Mouse (Mus musculus): ENCODE data around the gene Nr1d1. TPM values are rescaled to one million over a fixed set of nuclear protein-coding genes. Genes with fewer than 3 reads are reported as not detected.

Gene Nr1d1
- polyA plus RNA-seq, 1 experiment from 2014 or later = 0.69 TPM

DNA sequence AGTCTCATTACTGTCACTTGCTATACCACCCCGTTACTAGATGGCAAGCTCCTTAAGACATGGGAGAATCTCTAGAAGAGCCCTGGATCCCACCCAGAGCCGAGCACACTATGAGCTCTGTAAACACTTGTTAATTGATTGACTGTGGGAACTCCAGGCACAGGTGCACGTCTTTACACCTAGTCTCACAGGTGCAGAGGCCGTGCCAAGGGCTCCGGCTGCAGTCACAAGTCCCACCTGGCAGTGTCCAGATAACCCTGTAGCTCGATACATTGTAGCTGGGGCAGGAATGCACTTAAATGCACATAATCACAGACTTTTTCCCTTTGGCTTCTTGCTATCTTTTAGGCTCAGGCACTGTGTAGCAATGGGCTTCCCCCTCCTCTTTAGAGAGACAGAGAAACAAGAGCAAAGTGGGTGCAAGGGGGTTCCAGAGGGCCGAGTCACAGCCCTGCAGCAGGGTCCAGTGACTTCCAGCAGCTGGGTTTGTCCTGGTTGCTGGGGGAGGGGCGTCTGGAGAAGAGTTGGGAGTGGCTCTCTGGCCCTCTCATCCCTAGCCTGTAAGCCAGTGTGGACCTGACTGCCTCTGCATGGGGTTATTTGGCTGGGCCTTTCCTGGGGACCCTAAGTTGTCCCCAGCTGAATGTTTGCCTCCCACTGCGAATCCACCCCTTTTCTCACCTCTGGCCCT, 31.3 kb downstream of the Nr1d1 start:
- peak; percentile 64 for DNase-seq (ENCODE audit: low spot score)
- no peaks in the 10 kb centered on the region for H3K27me3 ChIP-seq (ENCODE audit: control insufficient read depth, insufficient read depth, low read length)
- WGBS = 8% methylated on average over 9 of the region's 9 CpGs
- peaks cover 34% of the 10 kb centered on the region for H3K4me1 ChIP-seq (ENCODE audit: control insufficient read depth, insufficient read depth, low read length)
- no peak for ATAC-seq (replicated peaks; ENCODE audit: insufficient number of reproducible peaks, low FRiP score, low TSS enrichment, low read depth)
- peak overlapping the region; percentile 47; the same call in 1 of the 2 replicates for H3K27ac ChIP-seq (replicated peaks; ENCODE audit: low read depth, low read length)
- peak overlapping the region; percentile 77 for H3K4me2 ChIP-seq (ENCODE audit: low read depth, low read length)
- peak overlapping the region; percentile 36 for H3K9ac ChIP-seq (replicated peaks; ENCODE audit: low read length)
- no peak overlapping the region; the same call in 1 of the 2 replicates for H3K4me3 ChIP-seq (ENCODE audit: low read depth, low read length)
- no peaks in the 10 kb centered on the region for H3K36me3 ChIP-seq (replicated peaks; ENCODE audit: control insufficient read depth, insufficient read depth, low read depth, low read length)
- no peaks in the 10 kb centered on the region for H3K9me3 ChIP-seq (replicated peaks; ENCODE audit: control insufficient read depth, low read length)

DNA sequence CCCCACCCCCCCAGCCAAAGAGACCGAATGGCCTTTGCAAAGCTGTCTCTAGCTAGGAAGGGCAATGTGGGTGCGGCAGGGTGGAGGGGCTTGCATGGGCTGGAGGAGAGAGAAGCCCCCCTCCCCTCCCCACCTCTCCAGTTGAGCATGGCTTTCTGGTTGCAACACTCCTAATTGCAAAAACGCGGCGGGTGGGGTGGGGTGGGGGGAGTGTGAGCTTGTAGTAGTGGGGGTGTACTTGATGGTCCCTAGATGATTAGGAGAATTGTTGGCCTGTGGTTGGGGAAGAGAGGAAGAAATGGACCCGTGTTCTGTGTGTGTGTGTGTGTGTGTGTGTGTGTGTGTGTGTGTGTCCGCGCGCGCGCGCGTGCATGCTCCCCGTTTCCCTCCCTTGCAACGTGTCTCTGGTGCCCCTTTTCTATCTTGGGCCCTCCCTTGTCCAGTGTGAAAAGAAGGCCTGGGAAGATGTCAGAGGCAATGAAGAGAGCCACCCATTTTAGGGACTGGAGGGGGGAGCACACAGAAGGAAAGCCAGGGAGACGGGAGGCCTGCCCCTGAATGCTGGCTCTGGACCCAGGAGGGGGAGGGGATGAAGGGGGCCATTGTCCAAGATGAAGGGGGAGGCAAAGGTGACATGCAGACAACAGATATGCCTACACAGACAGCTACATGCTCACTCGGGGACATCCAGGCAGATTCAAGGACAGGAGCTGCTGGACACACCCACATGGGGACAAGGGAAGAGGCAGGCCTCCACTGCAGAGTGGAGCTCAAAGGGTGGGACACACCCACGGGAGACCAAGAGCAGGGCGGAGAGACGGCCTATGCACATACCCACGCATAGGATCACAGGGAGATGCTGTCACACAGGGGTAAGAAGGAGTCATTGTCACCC, 32.5 kb downstream of the Nr1d1 start:
- no peak for DNase-seq (ENCODE audit: low spot score)
- no peaks in the 10 kb centered on the region for H3K27me3 ChIP-seq (ENCODE audit: control insufficient read depth, insufficient read depth, low read length)
- 0 out of 2 replicates have a peak, but pooled peaks have one; percentile 4 for ATAC-seq (replicated peaks; ENCODE audit: insufficient number of reproducible peaks, low FRiP score, low TSS enrichment, low read depth)
- H3K4me2 ChIP-seq (ENCODE audit: low read depth, low read length) = peak overlapping the region; percentile 77
- H3K9ac ChIP-seq (replicated peaks; ENCODE audit: low read length) = peak overlapping the region; percentile 90
- H3K4me3 ChIP-seq (ENCODE audit: low read depth, low read length) = peak overlapping the region; percentile 86
- peak overlapping the region; percentile 83 for H3K27ac ChIP-seq (replicated peaks; ENCODE audit: low read depth, low read length)
- no peaks in the 10 kb centered on the region for H3K36me3 ChIP-seq (replicated peaks; ENCODE audit: control insufficient read depth, insufficient read depth, low read depth, low read length)
- WGBS = 6% methylated on average over 21 of the region's 21 CpGs
- peaks cover 23% of the 10 kb centered on the region for H3K4me1 ChIP-seq (ENCODE audit: control insufficient read depth, insufficient read depth, low read length)
- H3K9me3 ChIP-seq (replicated peaks; ENCODE audit: control insufficient read depth, low read length) = no peaks in the 10 kb centered on the region

DNA sequence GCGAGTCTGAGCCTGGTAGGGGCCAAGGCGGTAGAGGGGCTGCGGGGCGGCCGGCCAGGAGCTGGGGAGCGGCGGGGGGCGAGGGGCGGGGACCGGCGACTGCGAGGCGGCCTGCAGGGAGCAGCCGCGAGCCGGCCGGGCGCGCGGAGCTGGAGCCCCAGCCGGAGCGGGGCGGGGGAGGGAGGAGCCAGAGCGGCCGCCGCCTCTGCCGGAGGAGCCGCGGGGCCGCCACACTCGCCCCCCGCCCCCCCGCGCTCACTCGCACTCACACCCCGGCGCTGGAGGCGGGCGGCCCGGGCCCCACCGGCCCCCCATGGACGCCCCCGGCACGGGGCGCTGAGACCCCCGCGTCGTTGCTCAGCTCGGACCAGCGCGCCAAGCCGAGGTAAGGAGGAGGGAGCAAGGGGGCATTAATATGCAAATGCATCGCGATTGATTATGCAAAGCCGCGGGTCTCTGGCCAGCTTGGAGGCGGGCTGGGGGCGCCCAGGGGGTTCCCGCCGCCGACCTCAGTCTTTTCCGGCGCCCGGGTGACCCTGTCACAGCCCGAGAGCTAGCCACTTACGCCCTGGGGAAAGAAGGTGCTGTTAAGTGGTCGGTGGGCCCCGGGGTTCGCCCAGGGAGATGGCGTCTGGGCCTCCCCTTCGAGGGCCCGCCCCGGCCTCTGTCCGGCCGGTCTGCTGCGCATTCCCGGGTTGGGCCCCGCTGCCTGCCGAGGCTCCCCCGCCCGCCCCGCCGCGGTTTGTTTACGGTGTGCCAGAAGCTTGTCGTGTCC, 33.3 kb downstream of the Nr1d1 start:
- Histone ChIP-seq H3K27ac (replicated peaks; ENCODE audit: low read depth, low read length) (peak overlapping the region; percentile 83), H3K4me1 (ENCODE audit: control insufficient read depth, insufficient read depth, low read length) (peaks cover 19% of the 10 kb centered on the region), H3K9ac (replicated peaks; ENCODE audit: low read length) (peak overlapping the region; percentile 90), H3K4me2 (ENCODE audit: low read depth, low read length) (peak overlapping the region; percentile 77), H3K9me3 (replicated peaks; ENCODE audit: control insufficient read depth, low read length) (no peaks in the 10 kb centered on the region), H3K36me3 (replicated peaks; ENCODE audit: control insufficient read depth, insufficient read depth, low read depth, low read length) (no peaks in the 10 kb centered on the region), H3K4me3 (ENCODE audit: low read depth, low read length) (peak overlapping the region; percentile 86), H3K27me3 (ENCODE audit: control insufficient read depth, insufficient read depth, low read length) (no peaks in the 10 kb centered on the region)
- ATAC-seq (replicated peaks; ENCODE audit: insufficient number of reproducible peaks, low FRiP score, low TSS enrichment, low read depth) (peak; percentile 51), DNase-seq (ENCODE audit: low spot score) (peak; percentile 90)
- WGBS = 0% methylated on average over 63 of the region's 86 CpGs

DNA sequence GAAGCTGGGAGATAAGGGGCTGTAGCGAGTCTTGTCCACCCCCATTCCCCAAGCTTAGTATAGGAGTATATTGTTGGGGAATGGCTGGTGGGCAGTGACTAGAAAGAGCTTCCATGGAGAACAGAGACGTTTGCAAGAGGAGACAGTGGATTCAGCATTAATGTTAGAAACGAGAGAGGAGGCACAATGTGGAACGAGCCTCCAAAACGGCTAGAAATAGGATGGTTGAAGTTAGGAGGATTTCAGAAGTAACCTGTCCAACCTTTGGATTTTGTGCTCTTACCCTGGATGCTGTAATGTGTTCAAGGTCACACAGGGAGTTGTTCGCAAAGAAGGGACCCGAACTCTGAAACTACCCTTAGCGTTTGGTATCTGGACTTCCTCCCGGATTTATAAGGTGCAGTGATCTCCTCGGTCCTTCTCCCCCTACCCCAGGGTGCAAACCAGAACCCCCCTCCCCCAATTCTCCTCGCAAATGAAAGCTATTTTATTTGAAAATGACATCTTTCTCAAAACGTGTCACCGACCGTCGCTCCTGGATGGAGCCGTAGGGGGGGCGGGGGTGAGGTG, 34.0 kb downstream of the Nr1d1 start:
- peaks cover 18% of the 10 kb centered on the region for H3K4me1 ChIP-seq (ENCODE audit: control insufficient read depth, insufficient read depth, low read length)
- under 1% methylated on average over 17 of the region's 17 CpGs for WGBS
- H3K27me3 ChIP-seq (ENCODE audit: control insufficient read depth, insufficient read depth, low read length) = no peaks in the 10 kb centered on the region
- peak overlapping the region; percentile 86 for H3K4me3 ChIP-seq (ENCODE audit: low read depth, low read length)
- H3K27ac ChIP-seq (replicated peaks; ENCODE audit: low read depth, low read length) = peak overlapping the region; percentile 83; the same call in 1 of the 2 replicates
- H3K9ac ChIP-seq (replicated peaks; ENCODE audit: low read length) = peak overlapping the region; percentile 90
- ATAC-seq (replicated peaks; ENCODE audit: insufficient number of reproducible peaks, low FRiP score, low TSS enrichment, low read depth) (no peak), DNase-seq (ENCODE audit: low spot score) (no peak)
- no peaks in the 10 kb centered on the region for H3K36me3 ChIP-seq (replicated peaks; ENCODE audit: control insufficient read depth, insufficient read depth, low read depth, low read length)
- no peaks in the 10 kb centered on the region for H3K9me3 ChIP-seq (replicated peaks; ENCODE audit: control insufficient read depth, low read length)
- H3K4me2 ChIP-seq (ENCODE audit: low read depth, low read length) = peak overlapping the region; percentile 77

DNA sequence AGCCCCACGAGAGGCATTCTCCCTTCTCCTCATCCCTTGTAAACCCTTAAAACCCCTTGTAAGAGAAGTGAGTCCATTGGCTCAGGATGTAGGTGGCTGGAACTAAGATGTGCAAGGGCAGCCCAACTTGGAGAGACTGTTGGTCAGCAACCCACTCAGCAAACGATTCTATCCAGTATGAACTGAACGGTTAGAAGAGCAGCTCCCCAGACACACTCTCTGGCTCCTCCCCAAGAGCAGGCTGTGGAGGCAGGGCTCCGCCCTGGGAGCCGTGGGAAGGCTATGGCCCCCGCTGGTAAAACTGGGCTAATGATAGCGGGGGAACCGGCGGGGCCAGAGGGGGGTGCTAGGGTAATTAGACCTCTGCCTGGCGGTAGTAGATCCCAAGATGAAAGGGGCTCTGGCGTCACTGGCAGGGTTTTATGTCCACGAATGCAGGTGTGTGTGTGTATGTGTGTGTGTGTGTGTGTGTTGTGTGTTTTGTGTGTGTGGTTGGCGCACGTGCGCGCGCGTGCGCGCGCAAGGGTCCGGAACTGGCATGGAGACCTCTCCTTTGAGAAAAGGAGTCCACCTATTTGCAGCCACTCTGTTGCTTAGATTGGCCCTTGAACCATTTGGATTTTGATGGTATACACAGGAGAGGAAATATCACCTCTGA, 34.6 kb downstream of the Nr1d1 start, which contains the start of gene Thra:
TSS of gene Thra (plus strand) at position 246 of the 658 bp plus-strand sequence.
- under 1% methylated on average over 22 of the region's 22 CpGs for WGBS
- H3K4me2 ChIP-seq (ENCODE audit: low read depth, low read length) = peak within 1 kb of the TSS; percentile 77
- H3K9me3 ChIP-seq (replicated peaks; ENCODE audit: control insufficient read depth, low read length) = no peaks in the 10 kb centered on the region
- H3K9ac ChIP-seq (replicated peaks; ENCODE audit: low read length) = peak within 1 kb of the TSS; percentile 90
- H3K27ac ChIP-seq (replicated peaks; ENCODE audit: low read depth, low read length) = peak within 1 kb of the TSS; percentile 83; the same call in 1 of the 2 replicates
- no peaks in the 10 kb centered on the region for H3K36me3 ChIP-seq (replicated peaks; ENCODE audit: control insufficient read depth, insufficient read depth, low read depth, low read length)
- H3K27me3 ChIP-seq (ENCODE audit: control insufficient read depth, insufficient read depth, low read length) = no peaks in the 10 kb centered on the region
- H3K4me3 ChIP-seq (ENCODE audit: low read depth, low read length) = peak within 1 kb of the TSS; percentile 86
- DNase-seq (ENCODE audit: low spot score) (peak; percentile 73), ATAC-seq (replicated peaks; ENCODE audit: insufficient number of reproducible peaks, low FRiP score, low TSS enrichment, low read depth) (no peak; the same call in 1 of the 2 replicates)
- H3K4me1 ChIP-seq (ENCODE audit: control insufficient read depth, insufficient read depth, low read length) = peaks cover 18% of the 10 kb centered on the region

DNA sequence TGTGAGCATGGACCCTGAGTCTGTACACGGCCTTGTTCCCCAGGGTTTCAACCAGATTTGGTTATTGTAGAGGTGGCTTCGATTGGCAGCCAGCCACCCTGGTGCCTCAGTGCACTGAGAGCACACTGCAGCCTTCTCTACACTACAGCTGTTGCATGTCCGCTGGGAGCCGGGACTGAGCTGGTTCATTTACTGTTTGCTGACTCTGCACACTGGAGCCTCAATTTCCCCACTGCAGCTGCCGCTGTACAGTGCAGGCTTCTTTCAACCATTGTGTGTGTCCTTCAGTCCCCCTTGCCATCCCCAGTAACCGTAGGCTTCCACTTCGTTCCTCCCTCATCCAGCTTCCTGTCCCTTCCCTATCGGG, 35.1 kb downstream of the Nr1d1 start:
- peak overlapping the region; percentile 77 for H3K4me2 ChIP-seq (ENCODE audit: low read depth, low read length)
- H3K36me3 ChIP-seq (replicated peaks; ENCODE audit: control insufficient read depth, insufficient read depth, low read depth, low read length) = no peaks in the 10 kb centered on the region
- ATAC-seq (replicated peaks; ENCODE audit: insufficient number of reproducible peaks, low FRiP score, low TSS enrichment, low read depth) (peak; percentile 15; the same call in 1 of the 2 replicates), DNase-seq (ENCODE audit: low spot score) (no peak)
- H3K9me3 ChIP-seq (replicated peaks; ENCODE audit: control insufficient read depth, low read length) = no peaks in the 10 kb centered on the region
- peak overlapping the region; percentile 86 for H3K4me3 ChIP-seq (ENCODE audit: low read depth, low read length)
- WGBS = 14% methylated on average over 8 of the region's 8 CpGs
- no peaks in the 10 kb centered on the region for H3K27me3 ChIP-seq (ENCODE audit: control insufficient read depth, insufficient read depth, low read length)
- H3K27ac ChIP-seq (replicated peaks; ENCODE audit: low read depth, low read length) = peak overlapping the region; percentile 43; the same call in 1 of the 2 replicates
- peaks cover 18% of the 10 kb centered on the region for H3K4me1 ChIP-seq (ENCODE audit: control insufficient read depth, insufficient read depth, low read length)
- H3K9ac ChIP-seq (replicated peaks; ENCODE audit: low read length) = peak overlapping the region; percentile 58

DNA sequence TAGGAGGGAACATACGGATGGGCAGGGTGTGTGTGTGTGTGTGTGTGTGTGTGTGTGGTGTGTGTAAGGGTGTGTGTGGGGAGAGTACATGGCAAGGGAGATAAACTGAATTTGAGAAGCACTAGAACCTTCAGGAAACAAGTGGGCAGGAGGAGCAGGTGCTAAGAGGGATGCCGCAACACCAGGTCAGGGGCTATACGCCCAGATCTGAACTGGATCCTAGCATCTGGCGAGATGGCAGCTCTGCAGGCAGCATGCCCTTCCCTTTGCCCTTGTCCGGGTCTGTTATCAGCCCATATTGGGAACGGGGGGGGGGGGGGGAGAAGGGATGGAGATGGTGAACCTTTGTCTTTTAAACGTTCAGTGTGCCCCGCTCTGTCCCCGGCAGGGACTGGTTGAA, 36.2 kb downstream of the Nr1d1 start:
- Histone ChIP-seq H3K4me1 (ENCODE audit: control insufficient read depth, insufficient read depth, low read length) (peaks cover 15% of the 10 kb centered on the region), H3K4me3 (ENCODE audit: low read depth, low read length) (no peak overlapping the region), H3K4me2 (ENCODE audit: low read depth, low read length) (no peak overlapping the region), H3K9me3 (replicated peaks; ENCODE audit: control insufficient read depth, low read length) (no peaks in the 10 kb centered on the region), H3K36me3 (replicated peaks; ENCODE audit: control insufficient read depth, insufficient read depth, low read depth, low read length) (no peaks in the 10 kb centered on the region), H3K9ac (replicated peaks; ENCODE audit: low read length) (no peak overlapping the region), H3K27ac (replicated peaks; ENCODE audit: low read depth, low read length) (no peak overlapping the region), H3K27me3 (ENCODE audit: control insufficient read depth, insufficient read depth, low read length) (no peaks in the 10 kb centered on the region)
- ATAC-seq (replicated peaks; ENCODE audit: insufficient number of reproducible peaks, low FRiP score, low TSS enrichment, low read depth) = no peak
- 68% methylated on average over 9 of the region's 9 CpGs for WGBS
- DNase-seq (ENCODE audit: low spot score) = no peak

Data from embryonic facial prominence, embryonic 11.5 days (tissue).